Mouse (Mus musculus) G1E (cell line): Measurements from ENCODE around the gene Gm11549.

Source experiments
- CTCF ChIP-seq: IDR thresholded peaks from 2 replicates; pipeline ENCODE4 v1.5.1; 2012; ENCODE audit warnings: low read depth, low read length, inconsistent platforms, mixed read lengths
- GATA1 ChIP-seq: IDR thresholded peaks from 2 replicates; pipeline ENCODE4 v1.6.1; 2012; ENCODE audit warnings: borderline replicate concordance, low read length, inconsistent platforms, mixed read lengths
- GATA2 ChIP-seq: IDR thresholded peaks from 2 replicates; pipeline ENCODE4 v1.6.1; 2012; ENCODE audit warnings: low read depth, low read length, inconsistent platforms, borderline replicate concordance
- POLR2AphosphoS5 ChIP-seq: IDR thresholded peaks from 2 replicates; pipeline ENCODE4 v1.6.1; 2012; ENCODE audit warnings: low read depth, low read length, inconsistent platforms; ENCODE audit not compliant: insufficient replicate concordance
- TAL1 ChIP-seq: conservative IDR thresholded peaks from 2 replicates; pipeline ENCODE4 v1.6.1; 2012; ENCODE audit warnings: low read depth, low read length, inconsistent platforms, mixed read lengths

DNA sequence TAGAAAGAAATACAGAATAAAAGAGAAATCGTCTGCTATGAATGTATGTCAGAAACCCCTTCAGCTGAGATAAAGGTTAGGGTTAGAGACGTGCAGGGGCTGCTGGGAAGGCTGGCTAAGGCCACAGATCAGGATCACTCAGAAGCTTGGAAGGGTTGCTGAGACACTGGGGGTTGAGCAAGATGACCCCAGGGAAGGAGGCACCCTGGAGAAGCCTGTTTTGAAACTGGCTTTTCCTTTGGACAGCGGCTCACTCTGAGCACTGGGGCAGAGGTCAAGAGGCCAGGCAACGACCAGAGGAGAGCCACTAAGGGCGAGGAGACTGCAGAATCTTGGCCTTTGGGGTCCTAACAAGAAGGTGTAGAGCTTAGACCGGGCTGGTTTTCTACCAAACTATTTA lies 35.4 kb downstream of the Gm11549 start:
- TF ChIP-seq GATA1 = no peak
- no peak for TF ChIP-seq CTCF
- no peak for TF ChIP-seq POLR2AphosphoS5
- no peak for TF ChIP-seq TAL1
- TF ChIP-seq GATA2 = no peak
